Mouse (Mus musculus): ENCODE measurements around the gene Foxn3.

The Foxn3 gene

GRCm38 (mm10) chr12:99417885-99418284, 145.5 kb downstream of the Foxn3 start:
- DNase-seq (ENCODE audit: low spot score), result no peak

DNA sequence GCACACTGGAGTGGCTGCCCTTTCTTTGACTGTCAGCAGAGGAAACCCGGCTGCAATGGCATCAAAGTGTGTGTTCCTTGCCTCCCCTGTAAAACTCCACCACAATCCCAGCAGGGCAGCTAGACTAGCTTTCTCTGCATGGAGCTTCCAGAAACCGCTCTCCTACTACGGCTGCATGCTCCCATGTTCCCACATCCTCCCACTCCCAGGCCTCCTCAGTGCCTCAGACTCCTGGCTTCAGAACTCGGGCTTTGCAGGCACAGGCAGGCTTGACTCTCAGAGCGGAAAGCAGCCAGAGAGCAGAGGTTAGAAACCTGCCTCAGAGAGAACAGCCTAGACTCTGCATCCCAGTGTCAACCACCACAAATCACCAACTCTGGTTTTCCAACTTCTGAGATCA, 147.8 kb downstream of the Foxn3 start:
- DNase-seq (ENCODE audit: low spot score), result no peak

- no peak for DNase-seq (ENCODE audit: low spot score)
These were observed 150.9 kb downstream of the Foxn3 start for GRCm38 (mm10) chr12:99412496-99412895.

DNA sequence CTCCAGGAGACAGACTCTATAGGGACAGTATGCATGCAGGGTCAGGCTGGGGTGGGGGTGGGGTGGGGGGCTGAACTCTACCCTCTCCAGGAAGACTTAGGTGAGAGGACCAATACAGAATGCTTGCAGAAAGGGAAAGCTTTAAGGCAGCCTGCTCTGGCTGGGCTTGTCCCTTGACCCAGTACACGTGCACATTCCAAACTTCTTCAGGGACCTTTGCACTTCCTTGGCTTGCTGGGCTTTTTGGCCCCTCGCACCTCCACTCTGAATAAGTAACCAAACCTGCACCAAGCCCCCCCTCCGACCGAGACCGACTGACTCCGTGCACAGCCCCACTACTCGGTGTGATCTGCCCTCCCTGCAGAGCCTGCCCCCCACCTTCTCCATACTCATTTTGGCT, 151.3 kb downstream of the Foxn3 start:
- no peak for DNase-seq (ENCODE audit: low spot score)

DNA sequence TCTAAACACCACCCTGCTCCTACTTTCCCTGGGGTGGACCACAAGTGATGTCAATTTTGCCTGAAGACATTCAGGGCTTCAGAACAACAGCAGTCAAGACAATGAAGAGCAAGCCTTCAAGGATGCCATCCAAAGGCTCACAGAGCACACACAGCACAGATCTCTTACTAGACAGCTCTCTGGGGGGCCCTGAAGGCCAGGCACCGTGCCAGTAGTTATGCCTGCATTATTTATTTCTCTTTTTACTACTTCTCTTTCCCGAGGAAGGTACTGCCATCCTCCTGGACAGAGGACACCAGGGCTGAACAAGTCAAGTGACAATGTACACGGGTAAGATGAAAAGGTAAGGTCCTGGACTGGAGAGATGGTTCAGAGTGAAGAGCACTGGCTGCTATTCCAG, 154.7 kb downstream of the Foxn3 start:
- DNase-seq (ENCODE audit: low spot score), result no peak

DNA sequence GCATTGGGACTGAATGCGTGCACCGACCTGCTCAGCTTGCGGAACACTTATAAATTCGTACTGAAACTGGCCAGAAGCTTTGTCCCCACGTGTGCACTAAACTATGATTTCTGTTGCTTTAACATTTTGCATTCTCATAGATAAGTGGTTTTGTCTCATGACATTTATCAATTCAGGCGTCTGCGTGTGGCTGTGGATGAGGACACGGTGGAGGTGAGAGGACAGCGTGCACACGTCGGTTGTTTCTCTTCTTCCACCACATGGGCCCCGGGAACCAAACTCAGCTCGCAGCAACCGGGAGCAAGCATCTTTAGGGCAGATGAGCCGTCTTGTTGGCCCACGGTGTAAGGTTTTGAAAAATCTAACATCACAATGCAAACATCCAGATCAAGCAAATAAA, 155.3 kb downstream of the Foxn3 start:
- DNase-seq (ENCODE audit: low spot score), result no peak

- no peak for DNase-seq (ENCODE audit: low spot score)
These were observed 156.1 kb downstream of the Foxn3 start for GRCm38 (mm10) chr12:99407318-99407716.

DNA sequence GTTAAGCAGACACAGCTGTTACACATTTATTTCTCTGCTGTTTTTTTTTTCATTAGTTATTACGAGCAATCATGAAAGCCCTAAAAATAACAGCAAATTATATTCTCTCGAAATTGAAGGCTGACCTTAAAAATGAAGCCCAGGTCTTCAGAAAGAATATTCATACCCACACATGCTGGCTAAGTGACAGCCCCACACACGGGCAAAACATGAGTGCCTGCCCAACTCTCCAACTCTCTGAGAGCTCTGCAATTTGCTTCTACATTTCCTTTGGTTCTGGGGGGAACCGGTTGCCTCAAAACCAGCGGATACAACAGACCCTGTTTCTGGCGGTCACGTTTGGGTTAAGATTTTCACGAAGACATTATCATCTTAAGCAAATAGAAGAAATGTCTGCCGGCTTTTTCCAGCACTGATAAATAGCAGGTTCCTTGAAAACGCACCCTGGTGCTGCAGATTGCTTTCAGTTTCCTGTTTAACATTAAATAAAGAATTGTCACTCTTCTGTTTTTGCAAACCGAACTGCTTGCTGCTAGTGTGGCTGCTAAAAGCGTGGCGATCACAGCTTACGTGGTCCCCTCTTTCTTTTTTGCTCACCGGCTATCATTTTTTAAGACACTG, 156.6 kb downstream of the Foxn3 start:
- no peak for DNase-seq (ENCODE audit: low spot score)

- peak; percentile 31 for DNase-seq (ENCODE audit: low spot score)
These were observed 157.1 kb downstream of the Foxn3 start for GRCm38 (mm10) chr12:99406254-99406653.

DNA sequence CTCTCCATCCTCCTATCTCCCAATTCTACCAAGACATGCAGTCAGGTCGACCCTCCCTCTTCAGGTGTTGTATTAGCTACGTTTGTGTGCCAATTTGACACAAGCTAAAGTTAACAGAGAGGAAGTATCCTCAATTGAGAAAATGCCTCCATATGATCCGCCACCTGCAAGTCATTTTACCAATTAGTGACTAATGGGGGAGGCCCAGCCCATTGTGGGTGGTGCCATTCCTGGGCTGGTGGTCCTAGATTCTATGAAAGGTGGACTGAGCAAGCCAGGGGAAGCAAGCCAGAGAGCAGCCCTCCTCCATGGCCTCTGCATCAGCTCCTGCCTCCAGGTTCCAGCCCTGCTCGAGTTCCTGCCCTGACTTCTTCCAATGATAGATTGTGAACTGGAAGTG, 158.0 kb downstream of the Foxn3 start:
- DNase-seq (ENCODE audit: low spot score), result no peak

DNA sequence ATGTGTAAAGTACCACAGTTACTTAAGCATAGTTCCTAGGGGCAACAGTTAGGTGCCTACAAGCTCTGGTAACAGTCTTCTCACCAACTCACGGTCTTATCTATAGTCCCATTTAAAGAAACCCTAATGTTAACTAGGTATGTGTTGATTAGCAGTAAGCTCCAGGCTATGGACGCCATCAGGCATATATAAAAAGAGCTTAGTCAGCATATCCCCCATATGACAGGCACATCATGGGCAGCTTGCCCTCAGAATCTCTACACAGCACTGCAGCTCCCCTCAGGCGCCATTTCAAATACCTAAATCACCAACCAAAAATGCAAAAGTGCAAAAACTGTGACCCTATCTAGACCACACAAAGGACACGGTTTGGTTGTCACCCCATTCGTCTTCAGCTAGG, 160.4 kb downstream of the Foxn3 start:
- no peak for DNase-seq (ENCODE audit: low spot score)

DNA sequence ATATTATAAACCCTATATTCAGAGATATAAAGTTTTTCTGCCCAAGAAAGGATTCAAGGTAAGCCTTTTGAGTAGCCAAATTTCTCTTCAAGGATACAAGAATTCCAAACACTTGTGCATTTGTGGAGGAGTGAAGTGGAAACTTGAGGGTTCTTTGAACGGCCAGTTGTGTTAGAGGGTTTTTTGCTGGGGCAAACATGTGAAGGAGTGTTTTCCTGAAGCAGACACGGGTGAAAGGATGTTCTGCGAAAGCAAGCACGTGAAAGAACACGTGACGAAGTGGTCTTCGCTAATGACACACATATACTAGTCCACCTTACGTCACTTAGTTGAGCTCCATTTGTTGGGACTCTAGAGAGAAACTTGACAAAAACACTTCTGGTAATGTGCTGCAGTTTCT, 162.5 kb downstream of the Foxn3 start:
- no peak for DNase-seq (ENCODE audit: low spot score)

DNA sequence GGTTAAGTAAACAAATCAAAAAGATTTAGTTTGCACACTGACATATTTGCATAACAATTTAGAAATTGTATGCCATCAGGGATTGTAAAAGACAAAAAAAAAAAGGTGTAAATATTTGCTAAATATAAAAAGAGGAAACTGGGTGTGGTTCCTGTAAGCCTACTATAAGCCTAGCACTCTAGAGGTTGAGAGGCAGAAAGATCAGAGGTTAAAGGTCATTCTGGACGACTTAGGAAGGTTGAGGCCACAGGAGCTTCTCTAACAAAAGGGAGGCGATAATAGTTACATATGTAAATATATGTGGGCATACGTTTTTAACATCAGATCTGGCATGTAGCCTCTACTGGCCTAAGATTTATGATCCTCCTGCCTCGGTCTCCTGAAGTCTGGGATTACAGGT, 163.8 kb downstream of the Foxn3 start:
- DNase-seq (ENCODE audit: low spot score), result no peak

GRCm38 (mm10) chr12:99396461-99396860, 166.9 kb downstream of the Foxn3 start:
- no peak for DNase-seq (ENCODE audit: low spot score)

DNA sequence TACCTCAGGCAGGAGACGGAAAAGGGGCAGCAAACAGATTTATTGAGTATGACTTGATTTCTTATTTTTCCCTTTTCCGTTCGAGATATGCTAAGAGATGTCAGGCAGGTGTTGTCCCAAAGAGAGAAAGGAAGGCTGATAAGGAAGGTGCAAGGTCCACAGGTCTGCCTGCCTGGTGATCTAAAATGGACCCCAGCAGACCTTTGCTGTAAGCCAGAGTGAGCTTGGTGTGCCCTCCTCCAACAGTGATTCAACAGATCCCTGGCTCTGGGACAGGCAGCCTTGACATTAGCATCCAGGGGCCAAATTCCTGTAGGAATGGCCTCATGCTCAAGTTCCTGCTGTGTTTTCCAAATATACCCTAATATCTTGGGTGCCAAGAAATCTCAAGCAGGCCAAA, 168.3 kb downstream of the Foxn3 start:
- DNase-seq (ENCODE audit: low spot score), result no peak

DNA sequence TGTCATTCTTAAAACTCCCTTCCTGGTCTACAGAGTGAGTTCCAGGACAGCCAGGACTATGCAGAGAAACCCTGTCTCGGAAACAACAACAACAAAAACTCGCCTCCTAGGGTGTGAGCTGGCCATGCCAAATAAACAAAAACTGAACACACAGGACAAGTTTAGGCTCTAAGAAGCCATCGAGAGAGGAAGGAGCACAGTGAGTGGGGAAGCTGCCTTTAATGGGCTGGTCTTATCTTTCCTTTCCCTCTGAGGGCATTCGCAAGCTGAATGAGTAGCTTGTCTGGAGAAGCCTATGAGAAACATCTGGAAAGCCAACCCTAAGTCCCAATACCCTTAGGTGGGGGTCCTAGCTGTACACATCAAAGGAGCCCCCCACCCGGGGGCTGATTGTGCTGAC, 168.7 kb downstream of the Foxn3 start:
- DNase-seq (ENCODE audit: low spot score), result no peak

GRCm38 (mm10) chr12:99393867-99394630, 169.3 kb downstream of the Foxn3 start:
- no peak for DNase-seq (ENCODE audit: low spot score)

GRCm38 (mm10) chr12:99392944-99393866, 170.2 kb downstream of the Foxn3 start:
- peak; percentile 91 for DNase-seq (ENCODE audit: low spot score)

DNA sequence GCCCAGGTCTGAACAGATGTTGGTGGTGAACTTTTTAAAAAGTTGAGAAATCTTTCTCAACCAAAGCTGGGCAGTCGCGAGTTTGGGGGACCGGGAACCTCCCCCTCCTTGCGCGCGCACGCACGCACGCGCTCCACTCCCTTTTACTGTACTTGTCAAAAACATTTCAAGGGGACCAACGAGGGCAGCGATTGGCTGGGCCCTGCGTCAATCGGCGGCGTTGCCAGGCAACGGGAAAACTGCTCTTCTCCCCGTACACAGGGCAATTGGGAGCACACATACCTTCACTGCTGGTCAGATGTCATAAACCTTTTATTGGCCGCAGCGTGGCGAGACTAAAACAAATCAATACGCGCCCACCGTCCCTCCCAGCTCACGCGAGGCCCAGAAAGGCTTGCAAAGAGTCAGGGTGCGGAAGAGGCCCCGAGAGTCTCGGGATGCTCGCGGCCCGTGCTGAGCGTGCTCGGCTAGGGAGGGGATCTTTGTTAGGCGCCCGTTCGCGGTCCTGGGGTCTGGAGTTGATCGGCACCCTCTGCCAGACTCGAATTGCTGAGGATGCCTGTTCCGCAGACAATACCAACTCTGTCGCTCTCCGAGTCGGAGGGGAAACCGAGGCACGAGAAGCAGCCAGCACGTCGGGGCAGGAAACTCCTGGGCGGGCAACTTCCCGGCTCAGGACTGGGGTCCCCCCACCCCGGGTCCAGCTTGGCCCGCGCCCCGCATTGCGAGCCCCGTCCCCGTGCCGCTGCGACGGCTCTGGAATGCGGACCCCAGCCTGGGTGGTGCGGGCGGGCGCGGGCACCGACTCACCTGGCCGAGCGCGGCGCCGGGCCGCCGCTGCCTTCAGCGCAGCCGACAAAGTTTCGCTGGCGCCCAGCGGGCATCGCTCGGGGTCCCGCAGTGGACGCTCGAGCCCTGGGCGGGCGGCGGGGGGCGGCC, 171.2 kb downstream of the Foxn3 start:
- DNase-seq (ENCODE audit: low spot score), result peak; percentile 99

DNA sequence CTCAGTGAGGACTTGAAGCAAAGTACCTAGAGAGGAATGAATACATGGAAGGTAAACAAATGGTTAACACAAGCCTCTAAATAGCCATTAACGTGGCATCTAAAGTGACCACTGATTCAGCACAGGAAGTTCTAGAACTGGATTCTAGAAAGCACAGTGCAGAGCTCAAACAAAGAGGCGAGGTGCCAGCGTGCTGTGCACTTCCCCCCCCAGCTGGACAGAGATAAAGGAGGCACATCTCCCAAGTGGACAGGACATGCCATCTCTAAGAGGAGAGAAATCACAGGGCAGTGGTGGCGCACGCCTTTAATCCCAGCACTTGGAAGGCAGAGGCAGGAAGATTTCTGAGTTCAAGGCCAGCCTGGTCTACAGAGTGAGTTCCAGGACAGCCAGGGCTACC, 173.0 kb downstream of the Foxn3 start:
- no peak for DNase-seq (ENCODE audit: low spot score)

DNA sequence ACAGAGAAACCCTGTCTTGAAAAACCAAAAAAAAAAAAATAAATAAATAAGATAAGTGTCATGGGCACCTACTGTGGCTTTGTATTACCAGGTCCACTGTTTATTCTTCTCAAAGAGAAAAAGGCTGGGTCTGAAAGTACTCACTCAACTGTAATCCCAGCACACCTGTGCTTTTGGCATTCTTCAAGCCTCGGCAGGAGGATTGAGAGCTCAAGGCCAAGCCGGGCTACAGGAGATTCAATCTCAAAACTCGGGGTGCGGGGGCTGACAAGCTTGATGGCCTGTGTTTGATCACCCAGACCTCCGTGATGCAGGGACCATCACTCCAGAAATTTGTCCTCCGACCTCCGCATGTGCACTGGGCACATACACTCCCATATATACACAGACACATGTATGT, 174.1 kb downstream of the Foxn3 start:
- no peak for DNase-seq (ENCODE audit: low spot score)
